Mouse (Mus musculus) midbrain, embryonic 14.5 days (tissue): ENCODE data around the gene Ugcg. TPM values are rescaled to one million over a fixed set of nuclear protein-coding genes. Genes with fewer than 3 reads are reported as not detected.

Experiments
- ATAC-seq: fragments of 200-750 bp; cut with Nextera tagmentation; 2 replicates; pipeline ENCODE4 v1.8.0; 2017; ENCODE audit warnings: moderate number of reproducible peaks, moderate library complexity; ENCODE audit not compliant: low FRiP score, low TSS enrichment
- DNase-seq: peaks from one replicate; pipeline ENCODE4 v3.0.0-alpha.2; 2015
- H3K27ac ChIP-seq: fragments of 300-500 bp; sonication (generic); replicated peaks from 2 replicates; pipeline ENCODE4 v1.5.1; 2014; ENCODE audit warnings: mild to moderate bottlenecking, low read depth, low read length, moderate library complexity
- H3K27me3 ChIP-seq: fragments of 300-500 bp; sonication (generic); 2 replicates; pipeline ENCODE4 v1.6.1; 2014; ENCODE audit warnings: low read length, control low read depth, mixed read lengths; ENCODE audit not compliant: control insufficient read depth, insufficient read depth
- H3K36me3 ChIP-seq: fragments of 300-500 bp; sonication (generic); 2 replicates; pipeline ENCODE4 v1.6.1; 2014; ENCODE audit warnings: low read length, control low read depth; ENCODE audit not compliant: control insufficient read depth, insufficient read depth
- H3K4me1 ChIP-seq: fragments of 300-500 bp; sonication (generic); 2 replicates; pipeline ENCODE4 v1.6.1; 2014; ENCODE audit warnings: mild to moderate bottlenecking, antibody characterized with exemption, low read length, control low read depth; ENCODE audit not compliant: control insufficient read depth, insufficient read depth
- H3K4me2 ChIP-seq: fragments of 300-500 bp; sonication (generic); 2 replicates; pipeline ENCODE4 v1.6.1; 2014; ENCODE audit warnings: mild to moderate bottlenecking, low read length, moderate library complexity
- H3K4me3 ChIP-seq: fragments of 300-500 bp; sonication (generic); replicated peaks from 2 replicates; pipeline ENCODE4 v1.5.1; 2014; ENCODE audit warnings: low read depth, low read length
- H3K9ac ChIP-seq: fragments of 300-500 bp; sonication (generic); replicated peaks from 2 replicates; pipeline ENCODE4 v1.6.1; 2014; ENCODE audit warnings: mild to moderate bottlenecking, low read length, moderate library complexity
- H3K9me3 ChIP-seq: fragments of 300-500 bp; sonication (generic); 2 replicates; pipeline ENCODE4 v1.6.1; 2016; ENCODE audit warnings: low read length, control low read depth, mixed read lengths; ENCODE audit not compliant: control insufficient read depth
- WGBS: fragments of 180-500 bp; shearing (Covaris S2); extraction: QIAGEN DNeasy Blood & Tissue Kit; methylation state at CpG from one replicate; pipeline ENCODE4 v1.1.7; 2014; 5-methylcytosine and 5-hydroxymethylcytosine counted together
- polyA plus RNA-seq: library from polyadenylated mRNA; unstranded; fragments of >200 nt; fragmentation: Nextera tagmentation; extraction: Ambion mirVana; gene quantifications from 2 replicates; pipeline ENCODE4 v1.2.1, GENCODE M21; 2014

Ugcg gene
- polyA plus RNA-seq, 1 experiment from 2014 or later, result 27.4 TPM

DNA sequence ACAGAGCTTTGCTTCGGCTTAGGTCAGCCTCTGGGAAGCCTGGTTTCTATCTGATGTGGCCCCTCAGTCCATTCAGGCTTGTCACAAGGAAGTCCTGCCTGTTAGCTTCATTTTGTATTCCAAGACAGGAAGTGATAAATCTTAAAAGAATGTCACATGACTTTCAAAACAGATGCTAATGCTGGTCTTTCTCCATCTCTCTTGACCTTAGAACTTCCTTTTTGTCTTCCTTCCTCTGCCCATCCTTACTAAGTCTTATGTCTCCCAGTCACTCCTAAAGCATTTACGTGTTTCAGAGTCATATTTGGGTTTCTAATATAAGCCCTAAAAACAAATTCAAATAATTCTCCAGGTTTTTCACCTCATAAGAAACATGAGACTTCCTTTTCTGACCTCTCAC is 25.0 kb upstream of the Ugcg start:
- no peak overlapping the region for H3K4me2 ChIP-seq
- H3K9me3 ChIP-seq, result no peaks in the 10 kb centered on the region
- H3K27me3 ChIP-seq, result no peaks in the 10 kb centered on the region
- no peak for DNase-seq
- no peak overlapping the region for H3K27ac ChIP-seq
- H3K4me1 ChIP-seq, result no peaks in the 10 kb centered on the region
- 85% methylated on average over 2 of the region's 2 CpGs for WGBS
- no peaks in the 10 kb centered on the region for H3K36me3 ChIP-seq
- H3K9ac ChIP-seq, result no peak overlapping the region
- no peak for ATAC-seq
- no peak overlapping the region for H3K4me3 ChIP-seq

DNA sequence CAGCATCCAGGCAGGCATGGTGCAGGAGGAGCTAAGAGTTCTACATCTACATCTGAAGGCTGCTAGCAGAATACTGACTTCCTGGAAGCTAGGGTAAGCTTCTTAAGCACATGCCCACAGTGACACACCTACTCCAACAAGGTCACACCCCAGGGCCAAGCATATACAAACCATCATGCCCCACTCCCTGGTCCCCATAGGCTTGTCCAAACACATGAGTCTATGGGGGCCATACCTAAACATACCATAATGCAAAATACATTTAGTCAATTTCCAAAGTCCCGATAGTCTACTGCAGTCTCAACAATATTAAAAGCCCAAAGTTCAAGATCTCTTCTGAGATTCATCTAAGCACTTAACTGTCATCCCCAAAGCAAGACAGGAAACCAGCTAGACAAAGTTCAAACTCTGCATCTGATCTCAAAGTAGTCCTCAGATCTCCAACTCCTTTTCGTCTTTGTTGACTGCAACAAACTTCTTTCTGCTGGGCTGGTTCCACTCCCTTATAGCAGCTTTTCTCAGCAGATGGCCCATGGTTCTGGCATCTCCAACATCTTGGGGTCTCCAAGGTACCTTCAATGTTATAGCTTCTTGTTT is 21.7 kb upstream of the Ugcg start:
- Histone ChIP-seq H3K9ac (no peak overlapping the region), H3K4me2 (no peak overlapping the region), H3K4me3 (no peak overlapping the region), H3K9me3 (no peaks in the 10 kb centered on the region), H3K4me1 (no peaks in the 10 kb centered on the region), H3K27me3 (no peaks in the 10 kb centered on the region), H3K27ac (no peak overlapping the region), H3K36me3 (no peaks in the 10 kb centered on the region)
- WGBS, result 97% methylated on average over 2 of the region's 2 CpGs
- no peak for DNase-seq
- ATAC-seq, result no peak

GRCm38 (mm10) chr4:59169981-59170380 is 19.1 kb upstream of the Ugcg start:
- no peak overlapping the region for H3K27ac ChIP-seq
- WGBS, result 84% methylated on average over 5 of the region's 5 CpGs
- no peak overlapping the region for H3K4me2 ChIP-seq
- H3K36me3 ChIP-seq, result no peaks in the 10 kb centered on the region
- no peaks in the 10 kb centered on the region for H3K4me1 ChIP-seq
- H3K9me3 ChIP-seq, result no peaks in the 10 kb centered on the region
- H3K27me3 ChIP-seq, result no peaks in the 10 kb centered on the region
- no peak overlapping the region for H3K4me3 ChIP-seq
- H3K9ac ChIP-seq, result no peak overlapping the region
- DNase-seq, result no peak
- no peak for ATAC-seq

DNA sequence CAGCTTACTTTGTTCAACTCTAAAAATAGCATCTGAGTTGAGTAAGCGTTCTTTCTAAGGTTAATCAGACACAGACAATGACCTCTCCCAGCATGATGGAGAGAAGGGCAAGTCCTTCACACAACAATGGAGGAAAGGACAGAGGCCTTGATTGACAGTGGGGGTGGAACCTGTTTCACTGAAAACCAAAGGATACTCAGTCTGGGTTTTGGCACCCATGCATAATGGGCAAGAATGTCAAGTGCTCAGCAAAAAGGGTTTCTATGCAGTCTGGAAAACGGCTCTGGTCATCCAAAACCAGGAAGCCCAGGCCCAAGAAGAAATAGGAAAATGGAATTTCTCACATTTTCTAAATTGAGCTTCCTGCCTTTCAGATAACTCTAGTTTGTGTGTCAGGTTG is 16.4 kb upstream of the Ugcg start:
- H3K9me3 ChIP-seq, result no peaks in the 10 kb centered on the region
- WGBS, result 8% methylated on average over 2 of the region's 2 CpGs

GRCm38 (mm10) chr4:59173181-59173922 is 15.7 kb upstream of the Ugcg start:
- Histone ChIP-seq H3K27ac (no peak overlapping the region), H3K4me2 (no peak overlapping the region), H3K27me3 (no peaks in the 10 kb centered on the region), H3K4me3 (no peak overlapping the region), H3K9me3 (no peaks in the 10 kb centered on the region), H3K36me3 (no peaks in the 10 kb centered on the region), H3K9ac (no peak overlapping the region), H3K4me1 (no peaks in the 10 kb centered on the region)
- 89% methylated on average over 2 of the region's 2 CpGs for WGBS
- DNase-seq (no peak), ATAC-seq (no peak)

More for the DNA sequence above, 16.4 kb upstream of the Ugcg start:
- Histone ChIP-seq H3K36me3 (no peaks in the 10 kb centered on the region), H3K4me3 (no peak overlapping the region), H3K9ac (no peak overlapping the region), H3K27ac (no peak overlapping the region), H3K27me3 (no peaks in the 10 kb centered on the region), H3K4me1 (no peaks in the 10 kb centered on the region), H3K4me2 (no peak overlapping the region)
- no peak for ATAC-seq
- no peak for DNase-seq

- Histone ChIP-seq H3K9me3 (no peaks in the 10 kb centered on the region), H3K27me3 (no peaks in the 10 kb centered on the region), H3K4me1 (no peaks in the 10 kb centered on the region), H3K4me2 (no peak overlapping the region), H3K27ac (no peak overlapping the region), H3K36me3 (no peaks in the 10 kb centered on the region), H3K4me3 (no peak overlapping the region), H3K9ac (no peak overlapping the region)
- DNase-seq, result no peak
- 83% methylated on average over 4 of the region's 4 CpGs for WGBS
- ATAC-seq, result no peak
Observed at GRCm38 (mm10) chr4:59175003-59175402, 14.1 kb upstream of the Ugcg start.

- no peak overlapping the region for H3K4me3 ChIP-seq
- no peak overlapping the region for H3K27ac ChIP-seq
- 65% methylated on average over 6 of the region's 6 CpGs for WGBS
- no peaks in the 10 kb centered on the region for H3K9me3 ChIP-seq
- ATAC-seq (no peak), DNase-seq (no peak)
- no peaks in the 10 kb centered on the region for H3K4me1 ChIP-seq
- no peak overlapping the region for H3K4me2 ChIP-seq
- no peaks in the 10 kb centered on the region for H3K36me3 ChIP-seq
- H3K27me3 ChIP-seq, result no peaks in the 10 kb centered on the region
- no peak overlapping the region for H3K9ac ChIP-seq
Observed at GRCm38 (mm10) chr4:59175929-59176328, 13.1 kb upstream of the Ugcg start.

GRCm38 (mm10) chr4:59177566-59177965 is 11.5 kb upstream of the Ugcg start:
- Histone ChIP-seq H3K27me3 (no peaks in the 10 kb centered on the region), H3K9me3 (no peaks in the 10 kb centered on the region), H3K9ac (no peak overlapping the region), H3K4me1 (no peaks in the 10 kb centered on the region), H3K36me3 (no peaks in the 10 kb centered on the region), H3K4me2 (no peak overlapping the region), H3K4me3 (no peak overlapping the region), H3K27ac (no peak overlapping the region)
- DNase-seq (no peak), ATAC-seq (no peak)
- WGBS, result 91% methylated on average over 2 of the region's 2 CpGs
